Mouse (Mus musculus) bone marrow macrophage, adult 2 months (primary cell): ENCODE results near the gene Mdm2. TPM values are rescaled to one million over a fixed set of nuclear protein-coding genes. Genes with fewer than 3 reads are reported as not detected.

Experiments
- H3K27ac ChIP-seq: 2 replicates; pipeline ENCODE4 v1.5.1; 2012; ENCODE audit warnings: low read depth, low read length; ENCODE audit not compliant: insufficient read depth
- H3K4me1 ChIP-seq: 2 replicates; pipeline ENCODE4 v1.6.1; 2012; ENCODE audit warnings: low read length; ENCODE audit not compliant: control insufficient read depth, insufficient read depth
- H3K4me3 ChIP-seq: 2 replicates; pipeline ENCODE4 v1.5.1; 2012; ENCODE audit warnings: mild to moderate bottlenecking, low read length, moderate library complexity; ENCODE audit not compliant: insufficient read depth
- CTCF ChIP-seq: IDR thresholded peaks from 2 replicates; pipeline ENCODE4 v1.5.1; 2012; ENCODE audit warnings: low read depth, mild to moderate bottlenecking, low read length, moderate library complexity
- POLR2A ChIP-seq: IDR thresholded peaks from 2 replicates; pipeline ENCODE4 v1.6.1; 2012; ENCODE audit warnings: mild to moderate bottlenecking, low read depth, low read length, borderline replicate concordance
- polyA plus RNA-seq: library from polyadenylated mRNA; stranded (reverse); fragments of >200 nt; gene quantifications from 2 replicates; pipeline ENCODE4 v1.2.4, GENCODE M21; 2012; ENCODE audit not compliant: missing spikeins, insufficient read depth, insufficient read length

Mdm2 gene
- polyA plus RNA-seq, 1 experiment = 95.5 TPM

GRCm38 (mm10) chr10:117643711-117644428 is 66.7 kb downstream of the Mdm2 start:
- no peak overlapping the region for H3K4me3 ChIP-seq
- TF ChIP-seq CTCF (no peak), POLR2A (no peak)

GRCm38 (mm10) chr10:117643302-117643701 is 67.3 kb downstream of the Mdm2 start:
- TF ChIP-seq CTCF (no peak), POLR2A (no peak)
- no peaks in the 10 kb centered on the region for H3K4me1 ChIP-seq
- H3K4me3 ChIP-seq = no peak overlapping the region
- no peak overlapping the region for H3K27ac ChIP-seq

More at GRCm38 (mm10) chr10:117643711-117644428, 66.7 kb downstream of the Mdm2 start:
- Histone ChIP-seq H3K4me1 (no peaks in the 10 kb centered on the region), H3K27ac (no peak overlapping the region)

DNA sequence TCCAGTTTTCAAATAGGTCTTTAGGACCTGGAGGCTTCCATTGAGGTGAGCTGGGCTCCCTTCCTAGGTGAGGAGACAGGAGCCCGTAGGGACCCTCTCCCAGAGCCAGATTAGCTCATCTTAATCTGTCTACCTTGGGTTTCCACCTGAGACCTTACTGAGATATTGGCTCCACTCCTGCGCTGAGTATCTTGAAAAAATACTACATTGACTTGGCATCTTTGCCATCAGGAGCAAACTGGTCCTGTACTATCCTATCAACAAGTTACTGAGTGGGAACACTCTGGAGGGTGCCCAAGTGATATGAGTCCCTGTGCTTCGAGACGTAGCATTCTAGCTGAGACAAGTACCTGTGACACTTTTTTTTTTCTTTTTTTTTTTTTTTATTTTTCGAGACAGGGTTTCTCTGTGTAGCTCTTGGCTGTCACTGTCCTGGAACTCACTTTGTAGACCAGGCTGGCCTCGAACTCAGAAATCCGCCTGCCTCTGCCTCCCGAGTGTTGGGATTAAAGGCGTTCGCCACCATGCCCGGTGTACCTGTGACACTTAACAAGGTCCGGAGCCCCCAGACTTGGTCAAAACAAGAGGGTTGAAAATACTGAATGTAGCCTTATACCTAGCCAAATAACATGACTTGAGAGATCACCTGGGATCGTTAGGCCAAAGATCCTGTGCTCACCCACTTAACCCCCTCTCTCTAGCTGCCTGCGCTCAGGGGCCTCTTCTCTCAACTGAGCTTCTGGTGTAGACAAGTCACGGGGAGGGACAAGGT is 67.9 kb downstream of the Mdm2 start:
- no peak for TF ChIP-seq CTCF
- TF ChIP-seq POLR2A = no peak
- H3K27ac ChIP-seq = no peak overlapping the region
- no peak overlapping the region for H3K4me3 ChIP-seq
- H3K4me1 ChIP-seq = no peaks in the 10 kb centered on the region

- no peaks in the 10 kb centered on the region for H3K4me1 ChIP-seq
- no peak overlapping the region for H3K4me3 ChIP-seq
- no peak overlapping the region for H3K27ac ChIP-seq
- TF ChIP-seq CTCF (no peak), POLR2A (no peak)
Measured at GRCm38 (mm10) chr10:117642201-117642450, 68.4 kb downstream of the Mdm2 start.

- TF ChIP-seq POLR2A (no peak), CTCF (no peak)
- H3K4me3 ChIP-seq = no peak overlapping the region
- no peak overlapping the region for H3K27ac ChIP-seq
- H3K4me1 ChIP-seq = no peaks in the 10 kb centered on the region
Measured at GRCm38 (mm10) chr10:117641400-117642200, 69.0 kb downstream of the Mdm2 start.

GRCm38 (mm10) chr10:117640595-117641078 is 69.9 kb downstream of the Mdm2 start:
- Histone ChIP-seq H3K27ac (no peak overlapping the region), H3K4me3 (no peak overlapping the region), H3K4me1 (no peaks in the 10 kb centered on the region)
- TF ChIP-seq POLR2A (no peak), CTCF (no peak)

- Histone ChIP-seq H3K27ac (no peak overlapping the region), H3K4me3 (no peak overlapping the region), H3K4me1 (no peaks in the 10 kb centered on the region)
- no peak for TF ChIP-seq POLR2A
Measured at GRCm38 (mm10) chr10:117639899-117640594, 70.5 kb downstream of the Mdm2 start.

DNA sequence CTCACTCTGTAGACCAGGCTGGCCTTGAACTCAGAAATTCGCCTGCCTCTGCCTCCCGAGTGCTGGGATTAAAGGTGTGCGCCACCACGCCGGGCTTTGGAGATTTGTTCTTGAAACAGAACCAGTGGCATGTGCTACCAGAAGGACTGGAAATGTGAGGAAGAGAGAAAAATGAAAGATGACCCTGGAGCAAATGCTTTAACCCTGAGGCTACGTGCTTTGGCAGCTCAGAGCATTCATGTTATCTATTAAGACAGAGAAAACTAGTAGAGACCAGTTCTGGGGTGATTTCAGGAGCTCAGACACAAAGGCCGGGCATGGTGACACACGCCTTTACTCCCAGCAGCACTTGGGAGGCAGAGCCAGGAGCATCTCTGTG is 71.3 kb downstream of the Mdm2 start:
- H3K27ac ChIP-seq = no peak overlapping the region
- TF ChIP-seq POLR2A (no peak), CTCF (no peak)
- no peaks in the 10 kb centered on the region for H3K4me1 ChIP-seq
- no peak overlapping the region for H3K4me3 ChIP-seq

Other genes with a start within 250 kb of the Mdm2 start
- not detected in 2 replicates for gene Cpm, start 81.3 kb downstream of the Mdm2 start, polyA plus RNA-seq
- 5.4 and 10.6 TPM in 2 replicates for gene Slc35e3, start 35.6 kb upstream of the Mdm2 start, polyA plus RNA-seq
- gene Nup107, start 81.9 kb upstream of the Mdm2 start, polyA plus RNA-seq = 18.2 and 18.9 TPM in 2 replicates
- gene Rap1b, start 135.3 kb upstream of the Mdm2 start, polyA plus RNA-seq = 454 and 458 TPM in 2 replicates